Mouse (Mus musculus) mouse trophoblast stem cell (cell line): ENCODE data around the gene Gba.
"Not testable (repeated sequence)": the region's sequence is repeated elsewhere in the genome, so short reads cannot be mapped to it uniquely, and the experiment has no call there.

Experiments
- in situ Hi-C, 2 experiments: fragments of 300-500 bp; cut with MseI, MboI; formaldehyde crosslinking; loops; 2 replicates in 1 of 2; 3 replicates in 1 of 2; pipeline ENCODE4 v1.15.1; 2025

Gene Gba

DNA sequence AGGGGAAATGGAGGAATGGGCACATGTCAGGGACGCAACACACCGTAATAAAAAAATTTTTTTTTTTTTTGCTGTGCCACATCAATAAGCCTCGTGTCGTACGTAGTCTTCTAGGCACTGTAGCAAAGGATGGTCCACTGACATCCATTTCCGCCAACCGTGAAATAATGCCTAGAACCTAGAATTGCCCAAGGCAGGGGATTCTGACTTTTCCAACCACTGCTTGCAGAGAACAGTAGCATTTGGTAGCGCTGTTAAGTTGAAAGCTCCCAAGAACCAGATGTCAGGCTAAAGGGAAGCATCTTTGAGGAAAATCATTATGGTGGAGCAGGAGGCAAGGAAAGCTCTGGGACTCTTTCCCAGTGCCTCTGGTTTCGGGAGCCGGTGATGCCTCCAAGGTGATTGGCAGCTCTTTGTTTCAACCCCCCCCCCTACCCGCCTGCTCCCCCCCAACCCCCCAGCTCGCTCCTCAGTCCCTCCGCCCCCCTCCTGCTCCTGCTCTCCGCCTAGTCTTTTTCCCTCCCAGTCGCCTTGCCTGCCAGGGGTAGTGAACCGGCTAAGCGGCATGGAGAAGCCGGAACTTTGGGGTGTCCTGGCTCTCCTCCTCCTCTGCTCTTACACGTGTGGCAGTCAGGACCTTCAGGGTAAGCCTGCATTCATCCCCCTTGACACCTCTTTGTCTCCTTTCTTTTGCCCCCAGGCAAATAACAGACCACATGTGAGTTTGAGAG is 12.1 kb downstream of the Gba start, which contains the start of gene Thbs3:
Gene Thbs3, plus strand, starts transcription at position 500 of the 731 bp plus-strand sequence.
- in situ Hi-C loops: no loop called here

DNA sequence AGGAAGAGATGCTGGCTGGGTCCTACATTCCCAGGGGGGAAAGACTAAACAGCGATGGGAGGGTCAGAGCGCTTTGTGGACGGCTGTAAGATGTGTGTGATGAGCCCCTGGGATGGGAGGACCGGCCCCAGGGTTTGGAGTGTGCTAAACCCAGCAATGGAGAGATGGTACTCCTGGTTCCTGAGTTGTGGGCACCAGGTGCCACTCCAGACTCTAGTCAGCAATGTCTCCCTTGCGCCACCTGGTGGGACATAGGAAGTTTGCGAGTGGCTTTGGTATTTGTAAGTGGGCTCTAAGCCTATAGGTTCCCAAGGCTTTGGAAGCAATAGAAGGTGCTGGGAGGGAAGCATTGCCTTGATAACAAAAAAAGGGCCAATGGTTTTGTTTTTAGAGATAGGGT is 13.1 kb downstream of the Gba start:
- in situ Hi-C loops: no loop called here

DNA sequence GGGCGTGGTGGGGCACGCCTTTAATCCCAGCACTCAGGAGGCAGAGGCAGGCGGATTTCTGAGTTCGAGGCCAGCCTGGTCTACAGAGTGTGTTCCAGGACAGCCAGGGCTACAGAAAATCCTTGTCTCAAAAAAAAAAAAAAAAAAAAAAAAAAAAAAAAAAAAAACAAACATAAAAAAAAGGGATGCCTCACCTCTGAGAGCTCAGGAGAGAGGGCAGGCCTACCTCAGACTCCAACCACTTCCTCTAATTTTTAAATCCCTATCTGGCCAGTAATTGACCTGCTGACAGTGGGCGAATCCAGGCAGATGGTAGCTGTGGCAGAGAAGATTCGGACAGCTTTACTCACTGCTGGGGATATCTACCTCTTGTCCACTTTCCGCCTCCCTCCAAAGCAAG is 13.7 kb downstream of the Gba start:
- in situ Hi-C loops: not testable (repeated sequence)

DNA sequence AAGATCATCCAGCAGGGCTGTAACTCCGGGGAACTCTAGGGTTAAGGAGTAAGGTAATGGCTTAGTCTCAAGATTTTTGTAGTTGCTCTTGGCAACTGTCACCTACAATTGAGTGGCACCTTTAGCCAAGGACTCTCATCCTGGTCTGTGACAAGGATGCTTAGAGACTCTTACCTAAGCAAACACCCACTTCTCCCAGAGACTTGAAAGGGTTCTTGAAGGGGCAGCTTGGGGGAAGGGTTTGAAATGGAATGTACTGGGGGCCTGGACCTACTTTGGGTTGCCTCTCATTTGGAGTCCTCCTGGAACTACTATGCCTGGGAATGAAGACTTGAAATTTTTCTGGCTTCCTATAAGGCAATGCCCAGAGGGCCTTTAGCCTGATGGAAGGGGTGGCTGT is 15.5 kb downstream of the Gba start:
- in situ Hi-C loops: no loop called here

DNA sequence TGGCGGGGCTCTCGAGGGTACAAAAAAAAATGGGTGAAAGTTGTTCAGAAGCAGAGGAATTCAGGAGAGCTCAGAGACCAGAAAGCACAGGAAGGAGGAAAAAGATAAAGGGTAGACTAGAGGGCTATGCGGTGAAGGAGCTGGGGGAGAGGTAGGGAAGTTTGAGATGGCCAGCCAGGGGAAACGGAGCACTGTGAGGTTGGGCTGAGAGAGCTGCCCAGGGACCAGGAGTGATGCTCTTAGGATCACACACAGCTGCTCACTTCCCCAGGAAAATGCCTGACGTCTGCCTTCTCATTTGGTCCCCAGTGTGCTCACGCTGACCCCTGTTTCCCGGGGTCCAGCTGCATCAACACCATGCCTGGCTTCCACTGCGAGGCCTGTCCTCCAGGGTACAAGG is 16.8 kb downstream of the Gba start:
- in situ Hi-C loops: no loop called here

DNA sequence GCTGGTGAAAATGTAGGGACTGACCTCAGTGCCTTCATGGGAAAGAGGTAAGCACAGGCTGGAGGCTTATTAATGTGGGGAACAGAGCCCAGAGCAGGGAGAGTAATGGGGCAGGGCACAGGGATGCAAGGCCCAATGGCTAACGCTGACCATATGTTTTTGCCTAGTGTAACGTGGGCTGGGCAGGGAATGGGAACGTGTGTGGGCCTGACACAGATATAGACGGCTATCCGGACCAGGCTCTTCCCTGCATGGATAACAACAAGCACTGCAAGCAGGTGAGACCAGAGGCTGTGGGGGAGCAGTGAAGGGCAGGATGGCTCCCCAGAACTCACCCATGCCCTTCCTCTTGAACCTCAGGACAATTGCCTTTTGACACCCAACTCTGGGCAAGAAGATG is 18.4 kb downstream of the Gba start:
- in situ Hi-C loops: no loop called here

DNA sequence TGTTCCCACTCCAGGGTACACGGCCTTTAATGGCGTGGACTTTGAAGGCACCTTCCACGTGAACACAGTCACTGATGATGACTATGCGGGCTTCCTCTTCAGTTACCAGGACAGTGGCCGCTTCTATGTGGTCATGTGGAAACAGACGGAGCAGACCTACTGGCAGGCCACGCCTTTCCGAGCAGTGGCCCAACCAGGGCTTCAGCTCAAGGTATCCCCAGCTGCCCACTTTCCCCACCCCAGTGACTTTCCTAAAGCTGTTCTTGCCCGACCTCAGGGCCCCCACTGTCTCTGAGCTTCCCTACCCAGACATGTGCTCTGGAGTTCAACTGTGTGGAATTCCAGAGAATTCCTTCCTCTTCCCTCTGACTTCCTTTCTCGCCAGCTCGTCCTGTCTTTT is 22.1 kb downstream of the Gba start:
- in situ Hi-C loops: no loop called here

DNA sequence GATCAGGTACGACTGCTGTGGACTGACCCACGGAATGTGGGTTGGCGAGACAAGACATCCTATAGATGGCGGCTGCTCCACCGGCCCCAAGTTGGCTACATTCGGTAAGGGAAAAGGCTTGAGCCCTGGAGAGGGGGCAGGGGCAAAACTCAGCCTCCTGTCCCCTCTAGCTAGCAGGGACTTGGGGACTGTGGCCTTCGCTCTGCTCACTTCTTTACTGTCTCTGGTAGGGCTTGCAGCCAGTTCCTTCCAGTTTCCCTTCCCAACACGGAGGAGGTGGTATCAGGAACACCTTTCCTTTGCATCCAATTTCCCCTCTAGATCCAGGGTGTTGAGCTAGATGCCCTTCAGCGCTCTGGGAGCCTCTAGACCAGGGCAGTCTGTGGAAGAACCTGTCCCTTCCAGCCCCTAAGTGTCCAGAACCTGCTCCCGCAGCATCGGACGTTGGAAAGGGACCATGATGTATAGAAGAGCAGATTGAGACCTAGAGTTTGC is 22.6 kb downstream of the Gba start:
- in situ Hi-C loops: no loop called here

DNA sequence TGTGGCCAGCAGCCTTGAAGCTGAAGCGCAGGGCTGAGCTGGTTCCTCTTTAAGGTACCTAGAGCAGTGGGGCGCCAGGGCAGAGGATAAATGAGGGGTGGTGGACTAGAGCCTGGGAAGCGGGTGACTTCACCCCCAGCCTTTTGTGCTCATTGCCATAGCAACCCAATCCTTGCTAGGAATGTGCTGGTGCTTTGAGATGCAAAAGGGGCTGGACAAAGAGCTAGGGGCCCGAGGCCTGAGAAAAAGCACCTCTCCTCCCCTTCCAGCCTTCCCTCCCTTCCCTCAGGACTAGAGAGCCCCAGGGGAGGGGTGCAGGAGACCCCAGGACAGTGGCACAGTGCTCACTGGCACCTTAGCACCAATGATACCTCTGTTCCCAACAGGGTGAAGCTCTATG is 23.2 kb downstream of the Gba start:
- in situ Hi-C loops: no loop called here

DNA sequence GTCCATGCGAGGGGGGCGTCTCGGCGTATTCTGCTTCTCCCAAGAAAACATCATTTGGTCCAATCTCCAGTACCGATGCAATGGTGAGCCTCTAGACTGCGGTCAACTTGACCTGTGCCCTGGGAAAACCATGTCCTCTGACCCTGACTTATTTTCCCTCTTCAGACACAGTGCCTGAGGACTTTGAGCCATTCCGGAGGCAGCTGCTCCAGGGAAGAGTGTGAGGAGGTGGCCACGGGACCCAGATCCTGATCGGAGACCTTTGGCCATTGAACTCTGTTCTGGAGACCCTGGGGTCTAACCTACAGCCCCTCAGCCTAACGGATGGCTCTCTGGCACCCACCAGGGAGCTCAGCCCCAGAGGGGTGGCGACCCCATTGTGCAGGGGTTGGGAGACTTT is 23.6 kb downstream of the Gba start:
- in situ Hi-C loops: no loop called here

DNA sequence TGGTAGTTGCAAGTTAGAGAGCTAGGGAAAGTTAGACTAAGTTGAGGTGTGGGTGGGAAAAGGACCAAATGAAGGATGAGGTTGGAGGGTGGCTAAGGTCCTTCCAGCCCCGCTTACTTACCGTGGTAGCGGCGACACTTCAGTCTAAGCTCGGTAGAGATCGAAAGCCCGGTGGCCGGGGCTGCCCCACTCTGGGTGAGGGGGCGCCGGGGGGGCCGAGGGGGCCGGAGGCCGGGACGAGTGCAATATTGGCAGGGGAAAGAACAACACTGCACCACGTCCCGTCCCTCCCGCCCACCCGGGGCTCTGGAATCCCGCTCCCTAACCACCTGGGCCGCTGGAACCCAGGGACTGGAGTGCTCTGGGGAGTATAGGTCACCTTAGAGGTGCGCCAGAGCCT is 24.2 kb downstream of the Gba start, which contains the start of gene Mtx1:
Gene Mtx1, minus strand, starts transcription at position 189 of the 400 bp plus-strand sequence.
- in situ Hi-C loops: no loop called here

DNA sequence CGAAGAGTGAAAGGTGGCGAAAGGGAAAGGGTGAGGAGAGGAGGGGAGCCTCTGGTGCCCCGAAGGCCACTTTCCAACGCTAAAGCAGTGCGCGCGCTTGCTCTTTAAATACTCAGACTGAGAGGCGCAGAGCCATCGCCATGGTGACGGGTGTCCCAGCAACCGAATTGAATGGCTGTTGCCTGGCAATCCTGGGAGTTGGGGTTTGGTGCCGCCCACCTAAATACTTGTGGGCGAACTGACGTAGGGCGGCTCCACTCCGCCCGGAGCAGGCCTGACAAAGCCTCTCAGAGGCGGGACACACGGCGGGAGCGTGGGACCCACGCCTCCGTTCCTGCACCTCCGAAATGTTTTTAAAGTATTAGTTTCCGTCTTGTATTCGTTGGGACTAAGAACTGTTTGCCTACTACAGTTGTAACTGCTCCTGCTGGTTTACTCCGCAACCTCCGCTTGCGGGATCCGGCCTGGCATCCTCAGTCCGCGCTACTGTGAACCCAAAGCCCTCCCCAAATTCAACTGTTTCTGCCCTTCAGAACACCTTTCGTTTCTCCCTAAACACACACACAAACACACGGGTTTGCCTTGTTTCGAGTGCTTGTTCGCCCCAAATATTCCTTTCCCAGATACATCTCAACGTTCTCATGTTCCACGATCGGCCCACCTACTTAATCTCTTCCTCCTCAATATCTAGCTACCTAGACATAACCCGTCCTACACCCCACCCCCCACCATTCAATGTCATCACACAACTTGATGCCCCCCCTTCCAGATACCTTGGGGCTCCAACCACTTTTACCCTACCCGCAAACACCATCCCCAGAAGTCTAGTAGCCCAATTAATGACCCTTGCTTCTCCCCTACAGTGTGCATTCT is 24.8 kb downstream of the Gba start:
- in situ Hi-C loops: no loop called here

DNA sequence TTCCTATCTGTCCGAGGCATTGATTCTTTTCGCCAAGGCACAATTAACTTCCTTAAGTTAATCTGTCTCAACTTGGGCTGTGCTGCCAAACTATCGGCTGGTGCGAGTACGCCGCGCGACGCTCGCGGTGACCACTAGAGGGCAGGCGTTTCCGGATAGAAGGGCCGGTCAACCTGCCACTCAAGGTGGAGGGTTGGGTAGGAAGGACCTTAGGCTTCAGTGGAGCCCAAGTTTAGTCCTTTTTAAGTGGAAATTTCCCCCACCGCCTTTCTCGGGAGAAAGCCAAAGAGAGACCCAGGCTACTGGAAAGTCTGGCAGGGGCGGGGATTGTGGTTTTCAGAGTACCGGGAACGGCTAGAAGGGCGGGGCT is 25.4 kb downstream of the Gba start:
- in situ Hi-C loops: no loop called here

DNA sequence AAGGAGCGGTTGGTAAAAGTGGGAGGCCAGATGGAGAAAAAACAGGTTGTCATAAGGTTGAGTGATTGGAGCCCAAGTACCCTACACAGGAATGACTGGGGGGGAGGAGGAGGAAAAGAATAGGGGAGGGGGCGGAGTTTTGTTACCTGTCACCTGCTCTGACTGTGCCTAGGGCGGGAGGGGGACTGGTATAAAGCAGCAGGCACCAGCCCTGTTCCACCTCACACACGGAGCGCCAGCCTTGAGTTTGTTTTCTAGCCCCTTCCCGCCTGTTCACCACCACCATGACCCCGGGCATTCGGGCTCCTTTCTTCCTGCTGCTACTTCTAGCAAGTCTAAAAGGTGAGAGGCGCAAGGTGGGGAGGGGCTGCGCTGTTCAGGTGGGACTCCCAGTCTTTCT is 26.1 kb downstream of the Gba start, which contains the start of gene Muc1:
Gene Muc1, plus strand, starts transcription at position 222 of the 400 bp plus-strand sequence.
- in situ Hi-C loops: no loop called here

DNA sequence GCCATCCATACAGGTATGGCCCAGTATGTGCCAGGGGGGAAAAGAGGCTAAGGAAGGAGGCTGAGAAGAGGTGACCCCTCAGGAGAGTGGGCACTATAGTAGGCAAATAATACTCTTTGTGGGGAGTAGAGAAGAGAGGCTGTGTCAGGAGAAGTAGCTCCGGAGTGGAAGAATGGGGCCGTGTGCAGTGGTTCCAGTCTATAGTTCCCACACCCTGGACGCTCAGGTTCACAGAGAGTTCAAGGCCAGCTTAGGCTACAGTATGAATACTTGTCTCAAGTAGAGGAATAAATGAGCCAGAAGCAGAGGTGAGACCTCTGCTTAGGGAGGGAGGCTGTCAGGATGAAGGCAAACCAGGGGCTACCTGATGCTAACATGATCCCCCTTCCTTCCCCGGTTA is 26.5 kb downstream of the Gba start:
- in situ Hi-C loops: no loop called here

DNA sequence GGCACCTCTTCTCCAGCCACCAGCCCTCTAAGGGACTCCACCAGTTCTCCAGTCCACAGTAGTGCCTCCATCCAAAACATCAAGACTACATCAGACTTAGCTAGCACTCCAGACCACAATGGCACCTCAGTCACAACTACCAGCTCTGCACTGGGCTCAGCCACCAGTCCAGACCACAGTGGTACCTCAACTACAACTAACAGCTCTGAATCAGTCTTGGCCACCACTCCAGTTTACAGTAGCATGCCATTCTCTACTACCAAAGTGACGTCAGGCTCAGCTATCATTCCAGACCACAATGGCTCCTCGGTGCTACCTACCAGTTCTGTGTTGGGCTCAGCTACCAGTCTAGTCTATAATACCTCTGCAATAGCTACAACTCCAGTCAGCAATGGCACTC is 27.8 kb downstream of the Gba start:
- in situ Hi-C loops: no loop called here

DNA sequence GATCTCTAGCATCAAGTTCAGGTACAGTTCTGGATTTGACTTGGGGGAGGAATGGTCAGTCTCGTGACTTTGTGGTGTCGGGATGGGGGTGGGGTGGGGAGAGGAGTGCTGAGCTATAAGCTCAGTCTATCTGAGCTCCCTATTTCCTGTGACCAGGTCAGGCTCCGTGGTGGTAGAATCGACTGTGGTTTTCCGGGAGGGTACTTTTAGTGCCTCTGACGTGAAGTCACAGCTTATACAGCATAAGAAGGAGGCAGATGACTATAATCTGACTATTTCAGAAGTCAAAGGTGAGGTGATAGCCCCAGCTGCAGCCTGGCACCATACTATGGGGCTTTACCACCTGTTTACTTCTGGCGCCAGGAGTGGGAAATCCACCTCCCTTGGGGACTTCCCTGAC is 28.6 kb downstream of the Gba start:
- in situ Hi-C loops: no loop called here

DNA sequence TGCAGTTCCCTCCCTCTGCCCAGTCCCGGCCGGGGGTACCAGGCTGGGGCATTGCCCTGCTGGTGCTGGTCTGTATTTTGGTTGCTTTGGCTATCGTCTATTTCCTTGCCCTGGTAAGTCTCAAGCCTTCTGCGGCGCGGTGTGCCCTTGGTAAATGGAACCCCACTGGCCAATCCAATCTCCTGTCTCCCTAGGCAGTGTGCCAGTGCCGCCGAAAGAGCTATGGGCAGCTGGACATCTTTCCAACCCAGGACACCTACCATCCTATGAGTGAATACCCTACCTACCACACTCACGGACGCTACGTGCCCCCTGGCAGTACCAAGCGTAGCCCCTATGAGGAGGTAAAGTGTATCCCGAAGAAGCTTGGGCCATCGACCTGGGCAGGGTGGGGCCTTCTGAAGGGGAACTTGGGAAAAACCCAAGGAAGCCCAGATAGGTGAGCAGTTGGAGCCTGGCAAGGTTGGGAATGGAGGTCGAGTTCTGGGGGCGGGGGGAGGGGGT is 29.1 kb downstream of the Gba start:
- in situ Hi-C loops: no loop called here

DNA sequence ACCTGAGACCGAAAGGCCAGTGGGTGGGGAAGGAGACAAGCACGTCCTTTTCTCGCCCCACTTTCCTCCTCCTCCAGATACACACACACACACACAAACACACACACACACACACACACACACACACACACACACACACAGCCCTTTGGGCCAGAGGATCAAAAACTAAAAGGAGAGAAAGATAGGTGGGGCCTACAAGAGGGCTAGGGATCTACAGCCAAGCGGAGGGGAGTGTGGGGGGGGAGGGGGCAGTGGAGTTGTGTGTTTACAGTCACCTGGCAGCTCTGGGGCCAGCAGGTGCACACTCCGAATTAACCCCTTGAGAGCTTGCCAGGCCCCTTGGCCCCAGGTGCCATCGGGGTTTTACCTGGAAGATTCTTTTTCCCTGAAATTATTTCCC is 29.9 kb downstream of the Gba start:
- in situ Hi-C loops: no loop called here

DNA sequence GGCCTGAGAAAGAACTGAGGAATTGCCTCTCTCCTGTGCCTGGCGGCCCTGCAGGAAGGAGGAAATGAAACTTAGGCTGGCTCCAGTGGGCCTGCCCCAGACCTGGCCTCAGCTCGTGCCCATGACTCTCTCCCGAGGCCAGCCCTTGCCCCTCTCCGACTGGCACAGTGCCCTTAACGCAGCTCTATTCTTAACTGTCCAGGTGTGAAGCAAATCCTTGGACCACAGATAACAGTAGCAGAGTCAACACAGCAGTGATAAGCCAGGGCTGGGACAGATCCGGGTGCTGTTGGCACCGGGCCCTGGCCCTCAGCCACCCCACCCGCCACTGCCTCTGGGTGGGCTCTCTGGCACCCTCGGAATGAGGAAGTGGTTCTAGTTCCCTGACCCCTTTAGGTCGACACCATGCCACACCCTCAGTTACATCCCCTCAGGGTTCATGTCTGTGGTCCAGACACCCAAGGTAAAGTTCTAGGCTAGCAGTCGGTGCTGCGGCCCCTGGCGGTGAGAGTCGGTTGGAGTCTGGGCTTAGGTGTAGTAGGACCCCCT is 30.9 kb downstream of the Gba start:
- in situ Hi-C loops: no loop called here

DNA sequence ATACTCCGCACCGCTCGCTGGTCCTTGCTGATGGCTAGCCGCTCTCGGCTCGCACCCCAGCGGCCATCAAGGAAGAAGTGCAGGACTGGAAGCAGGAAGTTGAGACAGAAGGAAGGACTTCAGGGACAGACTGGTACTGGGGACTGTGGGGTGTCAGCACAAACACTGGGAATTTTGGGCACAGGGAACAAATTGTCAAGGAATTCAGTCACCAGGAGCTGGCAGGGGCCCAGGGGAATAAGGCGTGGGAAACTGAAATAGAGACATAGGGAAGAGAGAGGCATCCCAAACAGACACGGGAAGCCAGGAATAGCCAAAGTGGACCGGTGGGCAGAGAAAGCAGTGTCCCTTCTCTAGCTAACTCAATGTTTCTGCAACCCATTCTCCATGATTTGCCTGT is 33.8 kb downstream of the Gba start:
- in situ Hi-C loops: no loop called here

DNA sequence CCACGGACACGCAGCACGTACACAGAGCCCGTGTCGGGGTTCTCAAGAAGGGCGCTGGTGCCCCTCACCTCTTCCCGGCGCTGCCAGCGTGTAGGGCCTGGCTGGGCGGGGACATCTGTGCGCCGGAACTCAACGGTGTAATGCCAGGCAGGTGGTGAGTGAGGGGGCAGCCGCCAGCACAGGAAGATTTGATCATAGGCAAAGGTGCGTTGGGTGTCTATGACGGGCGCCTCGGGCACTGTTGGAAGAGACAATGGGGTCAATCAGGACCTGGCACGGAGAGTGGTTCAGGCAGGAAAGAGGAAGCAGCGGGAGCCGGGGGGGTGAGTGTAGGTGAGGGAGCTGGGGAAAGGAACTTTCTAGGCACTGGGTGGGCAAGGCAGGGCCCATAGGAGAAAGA is 35.0 kb downstream of the Gba start:
- in situ Hi-C loops: no loop called here
